Mouse (Mus musculus) MEL (cell line): Measurements from ENCODE around the gene Hps5. TPM values are rescaled to one million over a fixed set of nuclear protein-coding genes. Genes with fewer than 3 reads are reported as not detected.

Experiments used
- DNase-seq: peaks from one replicate; pipeline ENCODE4 v3.0.0; 2011; ENCODE audit warnings: low read depth, low spot score
- H3K27ac ChIP-seq: 2 replicates; pipeline ENCODE4 v1.5.1; 2012; ENCODE audit warnings: low read depth, mild to moderate bottlenecking, control low read depth, low read length, moderate library complexity; ENCODE audit not compliant: control insufficient read depth
- H3K27me3 ChIP-seq, 2 experiments: fragments of 150-350 bp in 1 of 2; sonication (generic) in 1 of 2; 2 replicates each; pipeline ENCODE4 v1.6.1; 2012; ENCODE audit warnings: low read length in 2 of 2, mild to moderate bottlenecking in 2 of 2, improper control_type of control experiment in 1 of 2, moderate library complexity in 1 of 2; ENCODE audit not compliant: insufficient read depth in 2 of 2, control insufficient read depth in 1 of 2
- H3K36me3 ChIP-seq, 2 experiments: 2 replicates each; pipeline ENCODE4 v1.6.1; 2012 to 2014; ENCODE audit warnings: low read length in 2 of 2, improper control_type of control experiment in 1 of 2, inconsistent platforms in 1 of 2, mild to moderate bottlenecking in 1 of 2; ENCODE audit not compliant: insufficient read depth in 2 of 2, control insufficient read depth in 1 of 2
- H3K4me1 ChIP-seq, 2 experiments: fragments of 150-350 bp in 1 of 2; sonication (generic) in 1 of 2; 2 replicates each; pipeline ENCODE4 v1.6.1; 2012; ENCODE audit warnings: low read length in 2 of 2, improper control_type of control experiment in 1 of 2, mild to moderate bottlenecking in 1 of 2; ENCODE audit not compliant: insufficient read depth in 2 of 2, control insufficient read depth in 1 of 2
- H3K4me3 ChIP-seq, 2 experiments: fragments of 150-350 bp in 1 of 2; sonication (generic) in 1 of 2; 2 replicates each; pipeline ENCODE4 v1.5.1; 2012; ENCODE audit warnings: low read depth in 2 of 2, low read length in 2 of 2, mild to moderate bottlenecking in 2 of 2, moderate library complexity in 2 of 2, control low read depth in 1 of 2, improper control_type of control experiment in 1 of 2; ENCODE audit not compliant: control insufficient read depth in 1 of 2, insufficient read depth in 1 of 2
- H3K79me2 ChIP-seq: 2 replicates; pipeline ENCODE4 v1.6.1; 2012; ENCODE audit warnings: mild to moderate bottlenecking, low read length, moderate library complexity; ENCODE audit not compliant: control insufficient read depth, poor library complexity, insufficient read depth
- H3K9ac ChIP-seq: 2 replicates; pipeline ENCODE4 v1.6.1; 2012; ENCODE audit warnings: low read depth, mild to moderate bottlenecking, control low read depth, low read length, moderate library complexity; ENCODE audit not compliant: control insufficient read depth, poor library complexity, severe bottlenecking
- H3K9me3 ChIP-seq: fragments of 150-350 bp; sonication (generic); replicated peaks from 2 replicates; pipeline ENCODE4 v1.6.1; 2012; ENCODE audit warnings: mild to moderate bottlenecking, low read length, improper control_type of control experiment, moderate library complexity; ENCODE audit not compliant: insufficient read depth
- BHLHE40 ChIP-seq: IDR thresholded peaks from 2 replicates; pipeline ENCODE4 v1.6.1; 2012; ENCODE audit warnings: low read depth, mild to moderate bottlenecking, inconsistent platforms, low read length, improper control_type of control experiment, borderline replicate concordance
- CHD2 ChIP-seq: IDR thresholded peaks from 2 replicates; pipeline ENCODE4 v1.6.1; 2011; ENCODE audit warnings: low read length, improper control_type of control experiment
- CTCF ChIP-seq, 3 experiments: IDR thresholded peaks in 2 of 3; conservative IDR thresholded peaks in 1 of 3; 2 replicates each; pipeline ENCODE4 v1.5.1; 2011 to 2012; ENCODE audit warnings: low read length in 3 of 3, low read depth in 2 of 3, mild to moderate bottlenecking in 2 of 3, improper control_type of control experiment in 1 of 3, inconsistent platforms in 1 of 3, mixed read lengths in 1 of 3, moderate library complexity in 1 of 3; ENCODE audit not compliant: control insufficient read depth in 1 of 3, insufficient read depth in 1 of 3, poor library complexity in 1 of 3, severe bottlenecking in 1 of 3
- E2F4 ChIP-seq: IDR thresholded peaks from 2 replicates; pipeline ENCODE4 v1.6.1; 2011; ENCODE audit warnings: low read depth, low read length, improper control_type of control experiment, borderline replicate concordance
- ELF1 ChIP-seq: IDR thresholded peaks from 2 replicates; pipeline ENCODE4 v1.6.1; 2014; ENCODE audit warnings: low read depth, mild to moderate bottlenecking, inconsistent platforms, low read length, improper control_type of control experiment, moderate library complexity
- EP300 ChIP-seq, 2 experiments: IDR thresholded peaks; 2 replicates each; pipeline ENCODE4 v1.6.1; 2011; ENCODE audit warnings: improper control_type of control experiment in 2 of 2, low read length in 2 of 2, low read depth in 1 of 2, mild to moderate bottlenecking in 1 of 2
- GABPA ChIP-seq: IDR thresholded peaks from 2 replicates; pipeline ENCODE4 v1.6.1; 2012; ENCODE audit warnings: low read depth, mild to moderate bottlenecking, inconsistent platforms, low read length, improper control_type of control experiment, moderate library complexity
- GATA1 ChIP-seq: IDR thresholded peaks from 2 replicates; pipeline ENCODE4 v1.6.1; 2011; ENCODE audit warnings: low read depth, low read length, improper control_type of control experiment
- HCFC1 ChIP-seq: IDR thresholded peaks from 2 replicates; pipeline ENCODE4 v1.6.1; 2012; ENCODE audit warnings: low read depth, mild to moderate bottlenecking, inconsistent platforms, low read length, improper control_type of control experiment, moderate library complexity
- MAFK ChIP-seq: IDR thresholded peaks from 2 replicates; pipeline ENCODE4 v1.6.1; 2011; ENCODE audit warnings: low read depth, mild to moderate bottlenecking, low read length, improper control_type of control experiment, borderline replicate concordance
- MAX ChIP-seq: IDR thresholded peaks from 2 replicates; pipeline ENCODE4 v1.6.1; 2011; ENCODE audit warnings: low read length, improper control_type of control experiment
- MAZ ChIP-seq: IDR thresholded peaks from 2 replicates; pipeline ENCODE4 v1.6.1; 2012; ENCODE audit warnings: low read depth, mild to moderate bottlenecking, inconsistent platforms, low read length, improper control_type of control experiment
- MEF2A ChIP-seq: IDR thresholded peaks from 2 replicates; pipeline ENCODE4 v1.6.1; 2014; ENCODE audit warnings: low read depth, mild to moderate bottlenecking, inconsistent platforms, low read length, improper control_type of control experiment; ENCODE audit not compliant: poor library complexity, insufficient replicate concordance, severe bottlenecking; ENCODE audit errors: extremely low read depth
- MXI1 ChIP-seq: IDR thresholded peaks from 2 replicates; pipeline ENCODE4 v1.6.1; 2011; ENCODE audit warnings: mild to moderate bottlenecking, low read depth, low read length, improper control_type of control experiment
- MYC ChIP-seq: IDR thresholded peaks from 2 replicates; pipeline ENCODE4 v1.6.1; 2011; ENCODE audit warnings: low read depth, mild to moderate bottlenecking, low read length, improper control_type of control experiment, moderate library complexity
- NELFE ChIP-seq: IDR thresholded peaks from 2 replicates; pipeline ENCODE4 v1.6.1; 2011; ENCODE audit warnings: low read depth, low read length, improper control_type of control experiment
- NRF1 ChIP-seq: IDR thresholded peaks from 2 replicates; pipeline ENCODE4 v1.6.1; 2014; ENCODE audit warnings: low read depth, mild to moderate bottlenecking, inconsistent platforms, low read length, improper control_type of control experiment, moderate library complexity; ENCODE audit not compliant: poor library complexity, insufficient read depth, severe bottlenecking
- POLR2A ChIP-seq, 2 experiments: IDR thresholded peaks; 2 replicates each; pipeline ENCODE4 v1.6.1; 2011 to 2012; ENCODE audit warnings: low read length in 2 of 2, mild to moderate bottlenecking in 2 of 2, control low read depth in 1 of 2, improper control_type of control experiment in 1 of 2, low read depth in 1 of 2, moderate library complexity in 1 of 2; ENCODE audit not compliant: control insufficient read depth in 1 of 2, insufficient read depth in 1 of 2, poor library complexity in 1 of 2
- POLR2AphosphoS2 ChIP-seq: IDR thresholded peaks from 2 replicates; pipeline ENCODE4 v1.6.1; 2011; ENCODE audit warnings: low read length, improper control_type of control experiment
- POLR2AphosphoS5 ChIP-seq: IDR thresholded peaks from 2 replicates; pipeline ENCODE4 v1.6.1; 2012; ENCODE audit warnings: low read depth, borderline replicate concordance, mild to moderate bottlenecking, inconsistent platforms, low read length, moderate library complexity, mixed read lengths
- RAD21 ChIP-seq: IDR thresholded peaks from 2 replicates; pipeline ENCODE4 v1.6.1; 2011; ENCODE audit warnings: mild to moderate bottlenecking, low read depth, low read length, improper control_type of control experiment
- RCOR1 ChIP-seq: IDR thresholded peaks from 2 replicates; pipeline ENCODE4 v1.6.1; 2012; ENCODE audit warnings: low read depth, mild to moderate bottlenecking, inconsistent platforms, low read length, improper control_type of control experiment
- SIN3A ChIP-seq: IDR thresholded peaks from 2 replicates; pipeline ENCODE4 v1.6.1; 2012; ENCODE audit warnings: low read length, improper control_type of control experiment, inconsistent platforms
- SMC3 ChIP-seq: IDR thresholded peaks from 2 replicates; pipeline ENCODE4 v1.6.1; 2011; ENCODE audit warnings: low read depth, low read length, improper control_type of control experiment
- TAL1 ChIP-seq: IDR thresholded peaks from 2 replicates; pipeline ENCODE4 v1.6.1; 2012; ENCODE audit warnings: mild to moderate bottlenecking, inconsistent platforms, low read length, moderate library complexity, mixed read lengths
- TBP ChIP-seq: IDR thresholded peaks from 2 replicates; pipeline ENCODE4 v1.8.0; 2011; ENCODE audit warnings: low read depth, low read length, improper control_type of control experiment
- USF1 ChIP-seq: IDR thresholded peaks from 2 replicates; pipeline ENCODE4 v1.6.1; 2014; ENCODE audit warnings: low read depth, mild to moderate bottlenecking, inconsistent platforms, low read length, improper control_type of control experiment, moderate library complexity
- ZKSCAN1 ChIP-seq: IDR thresholded peaks from 2 replicates; pipeline ENCODE4 v1.6.1; 2012; ENCODE audit warnings: low read depth, mild to moderate bottlenecking, inconsistent platforms, low read length, improper control_type of control experiment, moderate library complexity
- ZMIZ1 ChIP-seq: IDR thresholded peaks from 2 replicates; pipeline ENCODE4 v1.6.1; 2012; ENCODE audit warnings: low read depth, mild to moderate bottlenecking, inconsistent platforms, low read length, improper control_type of control experiment, moderate library complexity
- ZNF384 ChIP-seq: IDR thresholded peaks from 2 replicates; pipeline ENCODE4 v1.6.1; 2012; ENCODE audit warnings: low read depth, mild to moderate bottlenecking, inconsistent platforms, low read length, improper control_type of control experiment
- polyA plus RNA-seq, 2 experiments: library from polyadenylated mRNA; stranded (reverse) in 1 of 2; unstranded in 1 of 2; fragments of >175 nt in 1 of 2; fragments of >200 nt in 1 of 2; gene quantifications; 2 replicates each; pipeline versions ENCODE4 v1.2.1 to v1.2.4; 2012; ENCODE audit warnings: low replicate concordance in 2 of 2, low read depth in 1 of 2; ENCODE audit not compliant: insufficient read length in 2 of 2, insufficient read depth in 1 of 2, missing spikeins in 1 of 2
- total RNA-seq: library from RNA; depleted of rRNA; stranded (reverse); fragments of 300-350 nt; gene quantifications from 2 replicates; pipeline ENCODE4 v1.2.3, GENCODE M21; 2012

The Hps5 gene
- total and polyA plus RNA-seq, 3 experiments = 19.3 to 20.2 TPM; not detected in 1

DNA sequence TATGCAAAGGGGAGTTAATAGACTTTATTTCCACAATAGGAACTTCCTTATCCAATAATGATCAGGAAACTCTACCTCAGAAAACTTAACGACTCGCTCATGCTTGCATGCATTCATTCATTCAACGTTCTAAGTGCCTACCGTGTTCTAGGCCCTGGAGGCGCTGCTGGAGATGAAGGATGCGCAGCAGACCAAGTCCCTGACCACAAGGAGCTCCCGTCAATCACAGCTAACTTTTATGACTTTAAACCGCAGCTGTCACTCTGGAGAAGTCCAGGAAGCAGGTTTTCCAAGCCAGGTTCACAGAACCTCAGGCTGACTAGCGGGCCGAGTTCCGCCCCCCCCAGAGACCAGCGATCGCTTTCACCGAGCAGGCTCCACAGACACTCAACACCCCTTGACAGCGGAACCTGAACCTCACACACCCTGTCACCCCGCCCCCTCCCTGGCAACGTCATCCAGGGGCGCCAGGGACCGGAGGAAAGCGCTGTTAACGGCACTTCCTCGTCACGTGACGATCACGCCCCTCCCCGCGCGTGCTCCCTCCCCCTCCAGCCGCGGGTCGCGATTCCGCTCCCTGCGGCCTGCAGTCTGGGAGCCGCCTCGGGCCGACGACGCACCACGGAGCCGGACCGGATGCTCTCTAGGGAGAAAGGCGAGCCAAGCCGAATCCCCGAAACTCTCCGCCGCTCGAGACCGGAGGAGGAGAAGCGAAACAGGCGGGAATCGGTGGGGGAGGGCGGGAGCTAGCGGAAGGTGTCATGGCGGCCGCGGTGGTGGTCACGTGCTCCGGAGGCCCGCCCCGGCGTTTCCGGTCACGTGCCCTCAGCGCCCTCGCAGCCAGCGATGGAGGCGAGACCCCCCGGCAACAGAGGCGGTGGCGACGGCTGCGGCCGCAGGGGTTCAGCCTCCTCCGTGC, at the start of gene Hps5, which contains the start of gene Gtf2h1 (continued):
- TF ChIP-seq RCOR1 = no peak
- no peak for TF ChIP-seq TAL1
- no peak; the same call in 1 of the 2 replicates for TF ChIP-seq TBP
- peak in 1 of 2 experiments; percentile 54; a peak in 2 of 4 replicates for TF ChIP-seq EP300 (IDR thresholded peaks at IDR 0.05; ENCODE audit: low read depth in 1 of 2, low read length in 2 of 2)
- TF ChIP-seq POLR2AphosphoS2 = peak; percentile 76

DNA sequence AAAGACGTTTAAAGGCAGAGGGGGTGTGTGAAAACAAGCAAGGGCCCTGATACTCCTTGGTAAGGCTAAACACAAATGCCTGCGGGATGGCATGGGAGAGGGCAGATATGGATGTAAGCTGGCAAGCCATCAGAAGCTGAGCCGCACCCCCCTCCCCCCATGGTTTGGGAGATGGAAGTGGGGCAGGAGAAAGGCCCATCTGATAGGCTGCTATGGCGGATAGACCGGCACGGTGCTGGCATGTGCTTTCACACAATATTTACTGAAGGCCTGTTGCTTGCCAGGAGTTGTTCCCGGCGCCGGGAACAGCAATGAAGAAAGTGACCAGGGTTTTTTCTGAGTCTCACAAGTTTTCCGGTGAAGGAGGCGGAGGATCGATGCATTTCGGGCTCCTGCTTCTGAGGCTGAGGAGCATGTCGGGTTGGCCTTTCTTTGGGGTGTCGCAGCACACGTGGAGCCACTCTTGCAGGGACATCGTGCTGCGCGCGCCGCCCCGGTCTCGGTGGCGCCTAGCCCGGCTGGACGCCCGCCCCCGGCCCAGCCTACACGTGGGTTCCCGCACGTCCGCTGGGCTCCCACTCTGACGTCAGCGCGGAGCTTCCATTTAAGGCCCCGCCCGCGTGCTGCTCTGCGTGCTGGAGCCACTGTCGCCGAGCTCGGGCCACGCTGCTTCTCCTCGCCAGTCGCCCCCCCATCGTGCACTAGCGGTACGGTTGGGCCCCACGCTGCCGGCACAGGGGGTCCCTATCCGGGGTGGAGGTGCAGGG, 49.5 kb upstream of the Hps5 start:
- Histone ChIP-seq H3K27ac (peak overlapping the region; percentile 86), H3K9me3 (no peaks in the 10 kb centered on the region), H3K4me3 (peak overlapping the region; percentile 84 to 94), H3K27me3 (no peaks in the 10 kb centered on the region), H3K36me3 (peaks cover 21 to 23% of the 10 kb centered on the region in 2 experiments), H3K9ac (peak overlapping the region; percentile 94), H3K79me2 (peaks cover 31% of the 10 kb centered on the region), H3K4me1 (peaks cover 3 to 17% of the 10 kb centered on the region in 2 experiments)
- peak; percentile 98 for DNase-seq
- TF ChIP-seq E2F4 = peak; percentile 62; the same call in 1 of the 2 replicates
- TF ChIP-seq EP300 (IDR thresholded peaks at IDR 0.05; ENCODE audit: low read depth in 1 of 2, low read length in 2 of 2) = peak in 1 of 2 experiments; percentile 7; a peak in 1 of 4 replicates
- peak; percentile 26; the same call in 1 of the 2 replicates for TF ChIP-seq RCOR1
- TF ChIP-seq MAFK = no peak
- TF ChIP-seq RAD21 = no peak
- TF ChIP-seq MYC = peak; percentile 99
- peak; percentile 99 for TF ChIP-seq MXI1
- no peak for TF ChIP-seq MEF2A
- peak; percentile 98 for TF ChIP-seq ZMIZ1
- TF ChIP-seq HCFC1 = peak; percentile 44; the same call in 1 of the 2 replicates
- no peak for TF ChIP-seq GABPA
- peak; percentile 68 for TF ChIP-seq NRF1
- TF ChIP-seq USF1 = peak; percentile 82
- TF ChIP-seq CHD2 = peak; percentile 31; the same call in 1 of the 2 replicates
- no peak; the same call in 1 of the 2 replicates for TF ChIP-seq ELF1
- peak; percentile 98 for TF ChIP-seq POLR2A (IDR thresholded peaks at IDR 0.05; ENCODE audit: control insufficient read depth in 1 of 2, insufficient read depth in 1 of 2, low read depth in 1 of 2, low read length in 2 of 2, poor library complexity in 1 of 2)
- TF ChIP-seq TBP = peak; percentile 96
- TF ChIP-seq MAZ = peak; percentile 99
- peak; percentile 51 for TF ChIP-seq BHLHE40
- peak; percentile 100 for TF ChIP-seq NELFE
- TF ChIP-seq POLR2AphosphoS5 = 0 out of 2 replicates have a peak, but pooled peaks have one; percentile 57
- peak; percentile 98 for TF ChIP-seq MAX
- TF ChIP-seq SIN3A = peak; percentile 95
- TF ChIP-seq TAL1 = peak; percentile 1; the same call in 1 of the 2 replicates
- TF ChIP-seq ZKSCAN1 = no peak
- no peak for TF ChIP-seq ZNF384
- TF ChIP-seq GATA1 = 0 out of 2 replicates have a peak, but pooled peaks have one; percentile 1
- no peak for TF ChIP-seq SMC3
- TF ChIP-seq CTCF (IDR thresholded peaks at IDR 0.05 in 2 of 3, conservative IDR thresholded peaks at IDR 0.05 in 1 of 3; ENCODE audit: control insufficient read depth in 1 of 3, insufficient read depth in 1 of 3, low read depth in 2 of 3, low read length in 3 of 3, poor library complexity in 1 of 3, severe bottlenecking in 1 of 3) = 0 out of 6 replicates have a peak, but pooled peaks of 1 of the 3 experiments have one; percentile 9
